ENCODE assay signal across 24 mouse cellular contexts in genomic region chr17:24987221-24987620, GRCm38 (mm10). TPM values are rescaled to one million over a fixed set of nuclear protein-coding genes. Genes with fewer than 3 reads are reported as not detected.
DNase-seq lines count a peak whose midpoint lies in the region; ATAC-seq lines count a peak whose summit lies in the region.
"Had no signal": no experiment of that assay in that cellular context is flagged by ENCODE, and none has a peak within 500 bp of the region (broad histone marks: within the 10 kb centered on the region; RNA-seq: fewer than 3 reads in every experiment).

No protein-coding gene starts in this region.

- no peaks in the 10 kb centered on the region for H3K27me3 ChIP-seq in forebrain, embryonic 13.5 days
- no peaks in the 10 kb centered on the region for H3K27me3 ChIP-seq in forebrain, embryonic 14.5 days (replicated peaks; ENCODE audit: control insufficient read depth, insufficient read depth, low read length)
- H3K27me3 ChIP-seq: embryonic facial prominence, embryonic 12.5 days; heart, embryonic 13.5 days; hindbrain, embryonic 12.5 days had no signal

- H3K4me3 ChIP-seq in forebrain, embryonic 13.5 days, result no peak overlapping the region
- H3K4me3 ChIP-seq in forebrain, embryonic 14.5 days (ENCODE audit: low read depth, low read length), result no peak overlapping the region
- H3K4me3 ChIP-seq: embryonic facial prominence, embryonic 12.5 days; heart, embryonic 13.5 days; hindbrain, embryonic 12.5 days had no signal

- no peak for ATAC-seq in forebrain, embryonic 13.5 days
- no peak for ATAC-seq in forebrain, embryonic 14.5 days
- ATAC-seq: CD4-positive, CD25-positive, alpha-beta regulatory T cell, adult 4 months; forebrain, postnatal 0 days; hindbrain, embryonic 16.5 days had no signal

- 0 out of 2 replicates have a peak overlapping the region, but pooled peaks have one; percentile 16 for H3K9ac ChIP-seq in forebrain, embryonic 13.5 days
- no peak overlapping the region for H3K9ac ChIP-seq in forebrain, embryonic 14.5 days (ENCODE audit: low read length)
- H3K9ac ChIP-seq: embryonic facial prominence, embryonic 12.5 days; forebrain, postnatal 0 days; heart, embryonic 13.5 days; hindbrain, embryonic 12.5 days had no signal

- no peaks in the 10 kb centered on the region for H3K4me1 ChIP-seq in forebrain, embryonic 13.5 days
- H3K4me1 ChIP-seq in forebrain, embryonic 14.5 days (ENCODE audit: control insufficient read depth, insufficient read depth, low read length), result no peaks in the 10 kb centered on the region
- H3K4me1 ChIP-seq: embryonic facial prominence, embryonic 12.5 days; heart, embryonic 13.5 days; hindbrain, embryonic 12.5 days had no signal

- intact Hi-C loops in left cerebral cortex, postnatal 14 days (cut with DNase I), result no loop called here
- intact Hi-C loops in heart, postnatal 10 days (cut with DNase I), result no loop called here

- H3K4me2 ChIP-seq in forebrain, embryonic 13.5 days, result no peak overlapping the region
- no peak overlapping the region for H3K4me2 ChIP-seq in forebrain, embryonic 14.5 days (ENCODE audit: low read length)
- H3K4me2 ChIP-seq: embryonic facial prominence, embryonic 12.5 days; heart, embryonic 13.5 days; hindbrain, embryonic 12.5 days had no signal

- H3K9me3 ChIP-seq in forebrain, embryonic 13.5 days (replicated peaks), result no peaks in the 10 kb centered on the region
- H3K9me3 ChIP-seq in forebrain, embryonic 14.5 days (replicated peaks; ENCODE audit: control insufficient read depth, low read length), result no peaks in the 10 kb centered on the region
- H3K9me3 ChIP-seq: embryonic facial prominence, embryonic 12.5 days; G1E; heart, embryonic 13.5 days; hindbrain, embryonic 12.5 days had no signal

- 98% methylated on average over 6 of the region's 6 CpGs for WGBS in forebrain, embryonic 13.5 days
- WGBS in forebrain, embryonic 14.5 days, result 95% methylated on average over 6 of the region's 6 CpGs

- peaks cover 92% of the 10 kb centered on the region for H3K36me3 ChIP-seq in forebrain, embryonic 13.5 days (ENCODE audit: poor library complexity, severe bottlenecking)
- peaks cover 92% of the 10 kb centered on the region for H3K36me3 ChIP-seq in forebrain, embryonic 14.5 days (ENCODE audit: control insufficient read depth, insufficient read depth, low read length)

- no peak overlapping the region for H3K27ac ChIP-seq in forebrain, embryonic 13.5 days
- no peak overlapping the region for H3K27ac ChIP-seq in forebrain, embryonic 14.5 days (ENCODE audit: low read depth, low read length)
- H3K27ac ChIP-seq: embryonic facial prominence, embryonic 12.5 days; heart, embryonic 13.5 days; hindbrain, embryonic 12.5 days had no signal

- no peak for DNase-seq in forebrain, embryonic 14.5 days (ENCODE audit: low spot score)
- DNase-seq in left cerebral cortex, adult 11 months (ENCODE audit: low spot score), result peak; percentile 12
- DNase-seq in left cerebral cortex, postnatal 14 days (ENCODE audit: low spot score in 2 of 2), result no peak
- DNase-seq in right cerebral cortex, adult 2 months (ENCODE audit: low spot score in 2 of 2), result peak; percentile 56 to 69
- no peak for DNase-seq in right cerebral cortex, postnatal 14 days
- peak; percentile 36 to 38 for DNase-seq in right cerebral cortex, postnatal 36 days (ENCODE audit: low spot score in 2 of 2)
- no peak for DNase-seq in heart, postnatal 10 days
- DNase-seq: adrenal gland, adult 8-10 months; adrenal gland, postnatal 36 days; B cell, adult 2 months; cerebellum, adult 11 months; cerebellum, adult 9-10 months; cerebellum, postnatal 25 days; forebrain, postnatal 0 days; gastrocnemius, postnatal 36 days; heart, adult 11 months; heart, postnatal 4 days had no signal

RNA-seq across cellular contexts. Expression of gene Jpt2, which starts 26.7 kb away (rescaled TPM):
- 186 and 217 TPM in 2 replicates for polyA plus RNA-seq in forebrain, embryonic 13.5 days (2015; fragmentation: Nextera tagmentation; extraction: Ambion mirVana)
- polyA plus RNA-seq in forebrain, embryonic 14.5 days (2014; fragmentation: Nextera tagmentation; extraction: Ambion mirVana), result 73.4 and 81.1 TPM in 2 replicates
- total RNA-seq in left cerebral cortex, postnatal 14 days (2021), result 10 to 100 TPM in 1 of 2 experiments, 1 to 10 TPM in 1; 5.3 to 10.4 TPM
- 10 to 100 TPM; 19.4 to 22.9 TPM for total RNA-seq in heart, postnatal 10 days (2021)

RNA-seq across cellular contexts. Expression of gene Cramp1l, which starts 28.4 kb away (rescaled TPM):
- polyA plus RNA-seq in forebrain, embryonic 13.5 days (2015; fragmentation: Nextera tagmentation; extraction: Ambion mirVana), result 7.9 and 8.3 TPM in 2 replicates
- 5.4 and 7.5 TPM in 2 replicates for polyA plus RNA-seq in forebrain, embryonic 14.5 days (2014; fragmentation: Nextera tagmentation; extraction: Ambion mirVana)
- total RNA-seq in left cerebral cortex, postnatal 14 days (2021), result 10 to 100 TPM; 26.0 to 27.9 TPM
- total RNA-seq in heart, postnatal 10 days (2021), result 10 to 100 TPM; 15.2 to 15.9 TPM

RNA-seq across cellular contexts. Expression of gene Ift140, which starts 28.7 kb away (rescaled TPM):
- polyA plus RNA-seq in forebrain, embryonic 13.5 days (2015; fragmentation: Nextera tagmentation; extraction: Ambion mirVana), result 18.6 and 22.8 TPM in 2 replicates
- polyA plus RNA-seq in forebrain, embryonic 14.5 days (2014; fragmentation: Nextera tagmentation; extraction: Ambion mirVana), result 16.1 and 20.4 TPM in 2 replicates
- 10 to 100 TPM; 19.8 to 22.9 TPM for total RNA-seq in left cerebral cortex, postnatal 14 days (2021)
- 1 to 10 TPM; 7.3 to 7.8 TPM for total RNA-seq in heart, postnatal 10 days (2021)

RNA-seq across cellular contexts. Expression of gene Mapk8ip3, which starts 50.4 kb away (rescaled TPM):
- 60.8 and 73.6 TPM in 2 replicates for polyA plus RNA-seq in forebrain, embryonic 13.5 days (2015; fragmentation: Nextera tagmentation; extraction: Ambion mirVana)
- 49.9 and 76.1 TPM in 2 replicates for polyA plus RNA-seq in forebrain, embryonic 14.5 days (2014; fragmentation: Nextera tagmentation; extraction: Ambion mirVana)
- 100 to 1,000 TPM; 315 to 321 TPM for total RNA-seq in left cerebral cortex, postnatal 14 days (2021)
- 10 to 100 TPM; 64.0 to 66.9 TPM for total RNA-seq in heart, postnatal 10 days (2021)

Comparison
In these comparisons a context has a peak if more than half of its experiments do, and no peak if none do; other contexts are left out.
1. DNase-seq: peak in left cerebral cortex, adult 11 months (single experiment), right cerebral cortex, adult 2 months (2 of 2) and right cerebral cortex, postnatal 36 days (2 of 2); none in forebrain, embryonic 14.5 days (single experiment), left cerebral cortex, postnatal 14 days (0 of 2), right cerebral cortex, postnatal 14 days (single experiment) and heart, postnatal 10 days (0 of 2).